ENCODE assay signal across 8 mouse cellular contexts in the genomic region with DNA sequence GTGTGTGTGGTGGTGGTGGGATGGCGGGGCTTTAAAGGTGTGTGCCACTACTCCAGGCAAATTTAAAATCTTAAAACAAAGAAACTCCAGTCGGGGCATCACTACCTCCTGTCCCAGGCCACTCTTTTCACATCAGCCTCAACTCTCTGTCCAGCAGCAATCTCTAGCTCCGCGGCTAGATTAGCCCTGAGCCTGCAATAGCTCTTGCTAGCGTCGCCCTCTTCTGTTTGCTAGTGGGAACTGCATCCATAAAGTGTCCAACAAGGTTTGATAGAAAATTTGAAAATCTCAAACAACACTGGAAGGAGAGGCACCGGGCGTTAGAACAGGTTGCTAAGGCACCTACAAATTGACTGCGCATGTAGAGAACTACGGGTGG. TPM values are rescaled to one million over a fixed set of nuclear protein-coding genes. Genes with fewer than 3 reads are reported as not detected.
DNase-seq lines count a peak whose midpoint lies in the region; ATAC-seq lines count a peak whose summit lies in the region.

No protein-coding gene starts in this region.

- no peaks in the 10 kb centered on the region for H3K36me3 ChIP-seq in hindbrain, embryonic 15.5 days

- peak; percentile 85 for DNase-seq in ZHBTc4 (ENCODE audit: low read depth, low spot score)
- DNase-seq in cerebellum, postnatal 10 days: peak; percentile 87 to 91
- peak; percentile 36 to 72 for DNase-seq in layer of hippocampus, postnatal 25 days (ENCODE audit: extremely low spot score in 1 of 2, low spot score in 1 of 2)
- peak; percentile 90 for DNase-seq in lung, postnatal 10 days
- peak; percentile 43 for DNase-seq in right cerebral cortex, adult 18-20 months
- no peak for DNase-seq in urinary bladder, postnatal 25 days (ENCODE audit: low spot score)

- H3K9ac ChIP-seq in hindbrain, embryonic 15.5 days: no peak overlapping the region

- H3K4me2 ChIP-seq in hindbrain, embryonic 15.5 days: peak overlapping the region; percentile 54

- ATAC-seq in frontal cortex, adult (ENCODE audit: low TSS enrichment): peak; percentile 74; the same call in 1 of the 2 replicates
- 0 out of 2 replicates have a peak, but pooled peaks have one; percentile 57 for ATAC-seq in hindbrain, embryonic 15.5 days (ENCODE audit: low FRiP score, low read depth)

- no peaks in the 10 kb centered on the region for H3K9me3 ChIP-seq in hindbrain, embryonic 15.5 days

- H3K4me1 ChIP-seq in hindbrain, embryonic 15.5 days (replicated peaks): peaks cover 11% of the 10 kb centered on the region

- WGBS in hindbrain, embryonic 15.5 days: 5% methylated on average over 10 of the region's 10 CpGs

- 0 out of 2 replicates have a peak, but pooled peaks cover 4% of the 10 kb centered on the region for H3K27me3 ChIP-seq in hindbrain, embryonic 15.5 days

- H3K27ac ChIP-seq in hindbrain, embryonic 15.5 days (replicated peaks): no peak overlapping the region

- peak overlapping the region; percentile 26 for H3K4me3 ChIP-seq in hindbrain, embryonic 15.5 days

RNA-seq across cellular contexts. Expression of a gene that starts 18.7 kb away (rescaled TPM):
- polyA plus RNA-seq in hindbrain, embryonic 15.5 days (2015; fragmentation: Nextera tagmentation; extraction: Ambion mirVana): 0.10 TPM in 1 of 2 replicates, not detected in the other
- not detected for total RNA-seq in layer of hippocampus, postnatal 25 days (2021)

RNA-seq across cellular contexts. Expression of a gene that starts 20.6 kb away (rescaled TPM):
- 2.2 and 2.8 TPM in 2 replicates for polyA plus RNA-seq in hindbrain, embryonic 15.5 days (2015; fragmentation: Nextera tagmentation; extraction: Ambion mirVana)
- 1 to 10 TPM in 1 of 2 experiments, under 1 TPM in 1; 0.59 to 1.2 TPM for total RNA-seq in layer of hippocampus, postnatal 25 days (2021)

RNA-seq across cellular contexts. Expression of a gene that starts 33.3 kb away (rescaled TPM):
- 6.5 and 6.8 TPM in 2 replicates for polyA plus RNA-seq in hindbrain, embryonic 15.5 days (2015; fragmentation: Nextera tagmentation; extraction: Ambion mirVana)
- total RNA-seq in layer of hippocampus, postnatal 25 days (2021): 1 to 10 TPM; 9.2 to 9.3 TPM

RNA-seq across cellular contexts. Expression of a gene that starts 43.5 kb away (rescaled TPM):
- polyA plus RNA-seq in hindbrain, embryonic 15.5 days (2015; fragmentation: Nextera tagmentation; extraction: Ambion mirVana): 68.1 and 68.3 TPM in 2 replicates
- 10 to 100 TPM; 32.0 to 33.4 TPM for total RNA-seq in layer of hippocampus, postnatal 25 days (2021)

RNA-seq across cellular contexts. Expression of a gene that starts 50.1 kb away (rescaled TPM):
- 0.23 TPM in 1 of 2 replicates, not detected in the other for polyA plus RNA-seq in hindbrain, embryonic 15.5 days (2015; fragmentation: Nextera tagmentation; extraction: Ambion mirVana)
- not detected for total RNA-seq in layer of hippocampus, postnatal 25 days (2021)
